Mouse (Mus musculus): ENCODE data around the gene Cyp4f39. TPM values are rescaled to one million over a fixed set of nuclear protein-coding genes. Genes with fewer than 3 reads are reported as not detected.

The Cyp4f39 gene
- 0.15 and 0.87 TPM in 2 replicates for polyA plus RNA-seq (2016; fragmentation: Nextera tagmentation; extraction: Ambion mirVana)

DNA sequence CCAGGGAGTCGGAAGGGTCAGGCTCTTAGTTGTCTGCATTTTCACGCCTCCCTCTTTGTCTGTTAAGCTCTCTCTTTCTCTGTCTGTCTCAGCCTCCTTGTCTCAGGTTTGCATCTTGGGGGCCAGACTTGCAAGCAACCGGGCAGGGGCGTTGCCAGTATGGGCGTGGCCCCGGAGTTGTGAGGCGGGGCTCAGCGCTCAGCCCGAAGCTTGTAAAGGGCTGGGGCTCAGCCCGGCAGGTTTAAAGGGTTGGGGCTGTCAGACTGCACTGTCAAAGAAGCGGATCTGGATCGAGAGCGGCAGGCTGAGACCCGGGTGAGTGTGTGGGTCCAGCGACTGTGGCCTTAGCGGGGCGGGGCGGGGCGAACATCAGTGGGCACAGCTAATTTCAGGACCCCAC, at the start of gene Cyp4f39:
Gene Cyp4f39 (plus strand): TSS at position 242 of the 400 bp plus-strand sequence.
- Histone ChIP-seq H3K27me3 (ENCODE audit: low read depth, poor library complexity, severe bottlenecking) (peaks cover 18% of the 10 kb centered on the region), H3K36me3 (no peaks in the 10 kb centered on the region), H3K4me1 (peaks cover 15% of the 10 kb centered on the region), H3K9me3 (replicated peaks) (peaks cover 3% of the 10 kb centered on the region; the same call in 1 of the 2 replicates), H3K4me3 (peak within 1 kb of the TSS; percentile 53), H3K27ac (replicated peaks) (no peak within 1 kb of the TSS; the same call in 1 of the 2 replicates)
- peak; percentile 49 for DNase-seq (ENCODE audit: low spot score)
- 1% methylated on average over 19 of the region's 19 CpGs for WGBS

DNA sequence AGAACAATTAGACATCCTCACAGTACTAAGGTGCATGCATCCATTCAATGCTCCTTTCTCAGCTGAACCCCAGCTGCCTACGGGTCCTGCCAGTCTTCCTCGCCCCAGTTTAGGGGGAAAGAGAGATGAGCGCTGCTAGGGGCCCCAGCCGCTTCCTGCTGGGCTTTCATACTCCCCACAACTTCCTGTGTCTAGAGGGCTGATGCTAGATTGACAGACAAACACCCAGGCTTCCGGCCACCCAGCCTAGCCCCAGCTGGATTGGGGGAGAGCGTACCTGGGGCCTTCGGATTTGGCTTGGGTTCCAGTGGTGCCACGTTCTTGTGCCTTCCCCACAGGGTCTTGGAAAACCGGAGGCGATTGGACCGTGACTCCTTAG, 49.8 kb upstream of the Cyp4f39 start:
- no peak overlapping the region for H3K27ac ChIP-seq (replicated peaks)
- DNase-seq (ENCODE audit: low spot score), result no peak
- H3K27me3 ChIP-seq (ENCODE audit: low read depth, poor library complexity, severe bottlenecking), result peaks cover 20% of the 10 kb centered on the region
- no peaks in the 10 kb centered on the region for H3K9me3 ChIP-seq (replicated peaks)
- no peaks in the 10 kb centered on the region for H3K36me3 ChIP-seq
- H3K4me1 ChIP-seq, result no peaks in the 10 kb centered on the region
- no peak overlapping the region for H3K4me3 ChIP-seq
- 82% methylated on average over 11 of the region's 11 CpGs for WGBS

DNA sequence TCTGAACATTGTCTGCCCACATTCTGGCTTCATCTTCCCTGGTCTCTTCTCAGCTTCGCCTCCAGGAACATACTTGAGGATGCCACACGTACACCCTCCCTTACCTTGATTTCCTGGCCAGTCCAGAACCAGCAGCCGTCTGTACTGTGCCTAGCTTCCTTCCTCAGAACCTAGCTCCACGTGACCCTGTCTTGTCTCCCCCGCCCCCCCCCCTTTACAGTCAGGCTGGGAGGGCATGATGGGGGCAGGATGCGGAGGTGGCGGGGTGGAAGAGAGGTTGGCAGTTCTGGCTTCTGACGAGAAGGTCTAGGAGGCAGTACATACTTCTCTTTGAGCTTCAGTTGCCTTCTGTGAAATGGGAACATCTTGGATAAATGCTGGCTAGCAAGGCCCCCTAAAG, 49.1 kb upstream of the Cyp4f39 start, which contains the start of gene Rasal3:
Gene Rasal3 (minus strand): TSS at position 167 of the 400 bp plus-strand sequence.
- H3K4me1 ChIP-seq, result no peaks in the 10 kb centered on the region
- H3K9me3 ChIP-seq (replicated peaks), result no peaks in the 10 kb centered on the region
- 84% methylated on average over 8 of the region's 8 CpGs for WGBS
- no peak within 1 kb of the TSS for H3K27ac ChIP-seq (replicated peaks)
- no peaks in the 10 kb centered on the region for H3K36me3 ChIP-seq
- peaks cover 14% of the 10 kb centered on the region for H3K27me3 ChIP-seq (ENCODE audit: low read depth, poor library complexity, severe bottlenecking)
- H3K4me3 ChIP-seq, result no peak within 1 kb of the TSS
- DNase-seq (ENCODE audit: low spot score), result no peak

DNA sequence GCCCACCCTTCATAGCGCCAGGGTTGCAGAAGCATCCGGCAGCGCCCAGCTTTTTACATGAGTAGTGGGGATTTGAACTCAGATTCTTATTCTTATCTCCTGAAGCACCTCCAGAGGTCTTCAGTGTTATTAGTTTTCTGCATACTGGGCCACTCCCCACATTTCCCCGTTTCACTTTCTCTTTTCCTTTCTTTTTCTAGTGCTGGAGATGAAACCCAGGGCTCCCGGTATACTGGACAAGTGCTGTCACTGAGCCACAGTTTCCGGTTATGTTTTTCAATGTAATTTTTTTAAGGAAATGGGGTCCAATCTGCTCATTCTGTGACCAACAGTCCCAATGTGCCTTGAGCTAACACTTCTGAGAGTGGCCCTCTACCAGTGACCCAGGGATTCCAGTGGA, 40.6 kb upstream of the Cyp4f39 start:
- peaks cover 22% of the 10 kb centered on the region for H3K27me3 ChIP-seq (ENCODE audit: low read depth, poor library complexity, severe bottlenecking)
- H3K9me3 ChIP-seq (replicated peaks), result no peaks in the 10 kb centered on the region
- H3K4me1 ChIP-seq, result no peaks in the 10 kb centered on the region
- no peak for DNase-seq (ENCODE audit: low spot score)
- WGBS, result 90% methylated on average over 6 of the region's 6 CpGs
- H3K4me3 ChIP-seq, result no peak overlapping the region
- H3K27ac ChIP-seq (replicated peaks), result no peak overlapping the region
- no peaks in the 10 kb centered on the region for H3K36me3 ChIP-seq

DNA sequence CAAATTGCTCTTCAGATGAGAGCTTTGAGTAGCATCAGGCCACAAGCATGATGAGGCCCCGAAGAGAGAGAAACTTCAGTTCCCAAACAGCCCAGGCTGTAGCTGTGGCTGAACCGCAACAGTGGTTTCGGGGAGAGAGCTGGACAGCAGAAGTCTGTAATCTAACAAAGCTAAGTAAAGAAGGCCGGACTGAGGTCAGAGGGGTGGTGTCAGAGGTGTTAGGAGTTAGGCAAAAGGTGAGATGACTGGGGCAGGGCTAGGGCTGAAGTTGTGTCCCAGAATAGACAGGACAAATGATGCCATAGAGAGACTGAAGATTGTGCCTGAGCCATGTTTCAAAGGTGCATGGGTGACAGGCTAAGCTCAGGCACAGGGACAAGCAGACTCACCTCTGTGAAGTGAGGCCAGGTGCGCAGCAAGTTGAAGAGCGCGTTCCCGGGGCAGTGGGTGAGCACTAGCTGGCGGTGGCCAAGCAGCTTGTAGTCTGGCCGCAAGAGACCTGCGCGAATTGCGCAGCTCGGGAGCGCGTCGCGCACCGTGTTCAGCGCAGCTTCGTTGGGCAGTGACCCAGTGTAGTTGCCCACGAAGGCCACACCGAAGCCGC, 37.0 kb upstream of the Cyp4f39 start:
- no peaks in the 10 kb centered on the region for H3K36me3 ChIP-seq
- no peaks in the 10 kb centered on the region for H3K9me3 ChIP-seq (replicated peaks)
- 43% methylated on average over 24 of the region's 24 CpGs for WGBS
- H3K4me1 ChIP-seq, result no peaks in the 10 kb centered on the region
- no peak for DNase-seq (ENCODE audit: low spot score)
- H3K27me3 ChIP-seq (ENCODE audit: low read depth, poor library complexity, severe bottlenecking), result peaks cover 27% of the 10 kb centered on the region
- H3K27ac ChIP-seq (replicated peaks), result no peak overlapping the region
- H3K4me3 ChIP-seq, result no peak overlapping the region

DNA sequence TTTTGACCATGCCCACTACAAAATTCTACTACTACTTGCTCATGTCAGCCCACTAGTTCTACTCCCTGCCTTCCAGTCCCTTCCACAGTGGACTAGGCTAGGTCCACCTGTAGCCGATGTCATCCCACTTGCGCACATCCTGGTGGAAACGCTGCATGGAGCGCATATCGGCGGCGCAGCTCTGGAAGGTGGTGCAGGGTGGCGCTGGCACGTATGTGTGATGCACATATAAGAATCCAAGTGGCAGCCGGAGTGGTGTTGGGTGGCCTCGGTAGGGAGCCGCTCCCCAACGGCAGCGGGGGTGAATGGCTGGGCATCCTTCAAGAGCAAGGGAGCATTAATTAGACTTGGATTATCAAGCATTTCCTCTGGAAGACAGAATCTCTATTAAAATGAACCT, 35.8 kb upstream of the Cyp4f39 start:
- no peak for DNase-seq (ENCODE audit: low spot score)
- H3K27ac ChIP-seq (replicated peaks), result no peak overlapping the region
- no peaks in the 10 kb centered on the region for H3K9me3 ChIP-seq (replicated peaks)
- peaks cover 27% of the 10 kb centered on the region for H3K27me3 ChIP-seq (ENCODE audit: low read depth, poor library complexity, severe bottlenecking)
- no peaks in the 10 kb centered on the region for H3K4me1 ChIP-seq
- no peak overlapping the region for H3K4me3 ChIP-seq
- WGBS, result 94% methylated on average over 14 of the region's 14 CpGs
- no peaks in the 10 kb centered on the region for H3K36me3 ChIP-seq

DNA sequence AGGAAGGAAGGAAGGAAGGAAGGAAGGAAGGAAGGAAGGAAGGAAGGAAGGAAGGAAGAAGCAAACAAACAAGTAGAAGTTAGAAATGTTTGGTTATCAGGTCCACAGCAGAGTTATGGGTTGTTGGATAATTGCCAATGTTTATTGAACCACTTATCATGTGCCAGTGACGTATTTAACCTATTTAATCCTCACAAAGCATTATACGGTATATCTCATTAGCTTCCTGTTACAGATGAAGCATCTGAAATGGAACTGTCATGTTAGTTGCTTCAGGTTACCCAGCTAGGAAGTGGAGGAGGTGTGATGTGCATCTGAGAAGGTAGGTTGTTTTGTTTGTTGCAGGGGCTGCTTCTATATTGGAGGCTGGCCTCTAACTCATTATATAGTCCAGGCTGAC, 32.5 kb upstream of the Cyp4f39 start:
- Histone ChIP-seq H3K4me1 (no peaks in the 10 kb centered on the region), H3K9me3 (replicated peaks) (no peaks in the 10 kb centered on the region), H3K27me3 (ENCODE audit: low read depth, poor library complexity, severe bottlenecking) (peaks cover 24% of the 10 kb centered on the region), H3K27ac (replicated peaks) (no peak overlapping the region), H3K36me3 (no peaks in the 10 kb centered on the region), H3K4me3 (no peak overlapping the region)
- 82% methylated on average over 2 of the region's 2 CpGs for WGBS
- no peak for DNase-seq (ENCODE audit: low spot score)

DNA sequence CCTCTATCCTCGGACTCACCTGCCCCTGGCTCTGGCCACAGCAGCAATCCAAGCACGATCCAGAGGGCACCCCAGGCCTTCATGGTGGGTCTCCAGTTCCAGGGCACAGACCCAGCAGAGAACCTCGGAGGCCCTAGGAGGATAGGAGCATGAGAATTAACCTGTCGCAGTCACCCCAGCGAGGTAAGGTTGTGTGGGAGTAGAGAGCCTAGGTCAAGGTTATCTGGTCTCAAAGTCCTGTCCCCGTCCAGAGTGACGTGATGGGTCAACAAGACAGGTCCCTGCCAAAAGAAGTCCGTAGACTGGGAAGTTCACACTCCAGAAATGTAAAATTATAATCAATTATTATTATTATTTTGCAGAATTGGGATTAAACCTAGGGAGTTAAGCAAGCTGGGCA, 31.7 kb upstream of the Cyp4f39 start:
- Histone ChIP-seq H3K9me3 (replicated peaks) (no peaks in the 10 kb centered on the region), H3K27me3 (ENCODE audit: low read depth, poor library complexity, severe bottlenecking) (peaks cover 16% of the 10 kb centered on the region), H3K27ac (replicated peaks) (no peak overlapping the region), H3K36me3 (no peaks in the 10 kb centered on the region), H3K4me3 (no peak overlapping the region), H3K4me1 (no peaks in the 10 kb centered on the region)
- WGBS, result 87% methylated on average over 8 of the region's 8 CpGs
- DNase-seq (ENCODE audit: low spot score), result no peak

DNA sequence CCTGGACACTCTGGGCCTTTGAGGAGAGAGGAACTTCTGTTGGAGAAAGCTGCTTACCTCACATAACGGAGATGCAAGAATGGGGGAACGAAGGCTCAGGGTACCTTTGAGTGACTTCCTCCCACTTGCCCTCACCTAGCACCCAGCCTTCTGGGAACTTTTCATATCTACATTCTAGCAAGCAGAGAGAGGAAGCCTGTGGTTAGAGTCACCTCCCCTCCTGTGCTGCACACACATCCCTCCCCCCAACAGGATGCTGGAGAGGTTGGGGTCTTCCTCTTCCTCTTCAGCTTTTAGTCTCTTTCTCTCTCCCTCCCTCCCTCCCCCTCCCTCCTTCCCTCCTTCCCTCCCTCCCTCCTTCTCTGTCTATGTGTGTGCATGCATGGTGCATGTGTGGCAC, 28.5 kb upstream of the Cyp4f39 start, which contains the start of gene Pglyrp2:
Gene Pglyrp2 (minus strand): TSS at position 134 of the 400 bp plus-strand sequence.
- Histone ChIP-seq H3K27ac (replicated peaks) (no peak within 1 kb of the TSS), H3K27me3 (ENCODE audit: low read depth, poor library complexity, severe bottlenecking) (no peaks in the 10 kb centered on the region), H3K4me1 (no peaks in the 10 kb centered on the region), H3K9me3 (replicated peaks) (no peaks in the 10 kb centered on the region), H3K36me3 (no peaks in the 10 kb centered on the region), H3K4me3 (no peak within 1 kb of the TSS)
- DNase-seq (ENCODE audit: low spot score), result no peak
- WGBS, result 90% methylated on average over 2 of the region's 2 CpGs

DNA sequence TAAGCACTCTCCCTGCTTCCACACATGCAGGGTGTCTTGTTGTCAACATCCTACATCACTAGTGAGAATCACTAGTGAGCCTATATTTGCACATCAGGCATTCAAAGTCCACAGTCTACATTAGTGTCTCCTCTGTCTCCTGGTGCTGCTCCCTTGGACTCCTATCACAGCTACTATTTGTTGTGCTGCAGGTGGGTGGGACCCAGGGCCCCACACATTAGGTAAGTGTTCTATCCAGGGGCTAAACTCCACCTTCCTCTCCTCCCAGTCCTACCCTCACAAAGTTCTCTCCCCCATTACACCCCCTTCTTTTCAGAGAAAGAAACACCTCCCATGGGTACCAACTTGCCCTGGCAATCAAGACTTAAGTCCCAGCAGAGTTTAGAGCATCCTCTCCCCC, 25.9 kb upstream of the Cyp4f39 start:
- Histone ChIP-seq H3K27me3 (ENCODE audit: low read depth, poor library complexity, severe bottlenecking) (no peaks in the 10 kb centered on the region), H3K4me3 (no peak overlapping the region), H3K4me1 (no peaks in the 10 kb centered on the region), H3K36me3 (no peaks in the 10 kb centered on the region), H3K27ac (replicated peaks) (no peak overlapping the region), H3K9me3 (replicated peaks) (no peaks in the 10 kb centered on the region)
- DNase-seq (ENCODE audit: low spot score), result no peak

DNA sequence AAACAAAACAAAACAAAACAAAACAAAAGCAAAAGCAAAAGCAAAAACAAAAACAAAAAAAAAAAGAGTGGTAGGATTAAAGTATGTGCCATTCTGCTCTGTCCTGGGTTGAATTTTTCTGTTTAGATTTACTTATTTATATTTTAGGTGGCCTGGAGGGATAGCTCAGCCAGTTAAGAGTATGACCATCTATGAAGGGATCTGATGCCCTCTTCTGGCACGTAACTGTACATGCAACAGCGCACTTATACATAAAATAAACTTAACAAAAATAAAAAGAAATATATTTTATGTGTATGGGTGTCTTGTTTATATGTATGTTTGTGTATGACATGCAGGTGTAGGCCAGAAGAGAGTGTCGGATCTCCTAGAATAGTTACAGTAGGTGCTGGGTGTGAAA, 20.6 kb upstream of the Cyp4f39 start:
- Histone ChIP-seq H3K4me1 (no peaks in the 10 kb centered on the region), H3K27ac (replicated peaks) (no peak overlapping the region), H3K36me3 (no peaks in the 10 kb centered on the region), H3K27me3 (ENCODE audit: low read depth, poor library complexity, severe bottlenecking) (no peaks in the 10 kb centered on the region), H3K4me3 (no peak overlapping the region), H3K9me3 (replicated peaks) (no peaks in the 10 kb centered on the region)
- no peak for DNase-seq (ENCODE audit: low spot score)
- 51% methylated on average over 3 of the region's 3 CpGs for WGBS

DNA sequence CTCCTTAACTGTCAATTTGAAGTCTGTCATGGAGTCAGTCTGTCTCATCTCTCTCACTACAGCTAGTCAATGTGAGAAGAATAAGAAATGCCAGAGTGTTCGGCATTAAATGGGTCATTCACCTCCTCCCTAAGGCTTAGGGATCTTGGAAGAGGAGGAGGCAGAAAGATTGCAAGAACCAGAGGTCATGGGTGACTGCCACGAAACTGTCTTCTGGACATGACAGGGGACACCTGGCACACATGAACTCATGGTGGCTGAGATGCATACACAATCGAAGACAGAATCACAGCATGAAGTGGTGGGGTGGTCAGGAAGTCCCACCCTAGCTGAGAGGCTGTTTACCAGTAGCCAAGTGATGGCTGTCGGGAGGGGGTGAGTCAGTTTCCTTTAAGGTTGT, 18.2 kb upstream of the Cyp4f39 start:
- no peak overlapping the region for H3K4me3 ChIP-seq
- no peaks in the 10 kb centered on the region for H3K9me3 ChIP-seq (replicated peaks)
- H3K4me1 ChIP-seq, result no peaks in the 10 kb centered on the region
- DNase-seq (ENCODE audit: low spot score), result no peak
- H3K27me3 ChIP-seq (ENCODE audit: low read depth, poor library complexity, severe bottlenecking), result no peaks in the 10 kb centered on the region
- no peaks in the 10 kb centered on the region for H3K36me3 ChIP-seq
- 83% methylated on average over 4 of the region's 4 CpGs for WGBS
- no peak overlapping the region for H3K27ac ChIP-seq (replicated peaks)

DNA sequence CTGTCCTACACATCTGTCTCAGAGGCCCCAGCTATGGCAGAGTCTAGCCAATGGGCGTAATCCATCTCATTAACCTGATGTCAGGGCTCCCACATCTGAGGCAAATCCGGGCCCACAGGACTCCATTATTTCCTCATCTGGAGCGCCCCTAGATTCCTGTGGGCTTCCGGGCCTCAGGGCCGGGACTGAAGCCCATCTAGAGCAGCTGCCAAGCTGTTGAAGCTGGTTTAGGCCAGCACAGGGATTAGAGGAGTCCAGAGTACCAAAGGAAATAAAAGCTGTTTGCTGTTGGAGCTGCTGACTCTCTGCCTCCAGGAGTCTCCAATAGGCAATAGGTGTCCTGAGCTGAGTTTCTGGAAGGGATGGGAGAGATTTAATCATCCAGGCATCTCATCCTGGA, 17.4 kb upstream of the Cyp4f39 start:
- Histone ChIP-seq H3K27me3 (ENCODE audit: low read depth, poor library complexity, severe bottlenecking) (no peaks in the 10 kb centered on the region), H3K36me3 (no peaks in the 10 kb centered on the region), H3K27ac (replicated peaks) (no peak overlapping the region), H3K4me3 (no peak overlapping the region), H3K4me1 (no peaks in the 10 kb centered on the region), H3K9me3 (replicated peaks) (no peaks in the 10 kb centered on the region)
- 75% methylated on average over 5 of the region's 5 CpGs for WGBS
- DNase-seq (ENCODE audit: low spot score), result no peak

DNA sequence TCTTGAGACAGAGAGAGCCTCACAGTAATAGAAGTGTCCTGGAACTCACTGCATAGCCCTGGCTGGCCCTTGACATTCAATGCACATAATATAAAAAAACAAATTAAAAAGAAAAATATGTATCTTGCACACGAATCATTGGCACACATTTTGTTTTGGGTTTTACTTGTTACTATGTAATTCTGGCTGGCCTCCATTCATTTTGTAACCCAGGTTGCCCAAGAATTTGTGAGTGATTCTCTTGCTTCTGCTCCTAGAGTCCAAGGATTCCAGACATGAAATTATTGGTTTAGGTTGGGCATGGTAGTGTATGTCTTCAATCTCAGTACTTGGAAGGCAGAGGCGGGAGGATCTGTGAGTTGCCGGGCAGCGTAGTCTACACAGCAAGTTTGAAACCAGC, 15.4 kb upstream of the Cyp4f39 start:
- no peaks in the 10 kb centered on the region for H3K4me1 ChIP-seq
- no peak overlapping the region for H3K27ac ChIP-seq (replicated peaks)
- no peak overlapping the region for H3K4me3 ChIP-seq
- DNase-seq (ENCODE audit: low spot score), result no peak
- no peaks in the 10 kb centered on the region for H3K27me3 ChIP-seq (ENCODE audit: low read depth, poor library complexity, severe bottlenecking)
- WGBS, result 92% methylated on average over 4 of the region's 4 CpGs
- no peaks in the 10 kb centered on the region for H3K36me3 ChIP-seq
- H3K9me3 ChIP-seq (replicated peaks), result no peaks in the 10 kb centered on the region
